Mouse (Mus musculus): ENCODE data around the gene Gm10577.

GRCm38 (mm10) chr4:101026995-101027394, 6.5 kb upstream of the Gm10577 start:
- no peak for TF ChIP-seq CTCF (IDR thresholded peaks at IDR 0.05; ENCODE audit: insufficient read depth, low read depth, low read length)
- TF ChIP-seq POLR2A (IDR thresholded peaks at IDR 0.05; ENCODE audit: insufficient read depth, low read depth, low read length): no peak

All from olfactory bulb, adult 2 months (tissue).